1 mouse cellular context compared by ENCODE assay signal in genomic region chr19:29251191-29251957, GRCm38 (mm10).
A peak's percentile ranks its signal among the peaks of the same experiment; 100 is the strongest.
TF ChIP-seq lines count a peak whose summit lies in the region.

Jak2 (plus strand) TSS chr19:29251828.

TF ChIP-seq in CH12.LX, 34 proteins besides CTCF, POLR2A, EP300 and RAD21 (continued from another document):
- TF ChIP-seq NELFE (IDR thresholded peaks at IDR 0.05; ENCODE audit: low read depth, low read length) (0 out of 2 replicates have a peak, but pooled peaks have one; percentile 28), HCFC1 (IDR thresholded peaks at IDR 0.05; ENCODE audit: low read depth, low read length) (no peak; the same call in 1 of the 2 replicates), NRF1 (IDR thresholded peaks at IDR 0.05; ENCODE audit: low read depth, low read length) (peak; percentile 86), MAX (IDR thresholded peaks at IDR 0.05; ENCODE audit: low read length) (no peak; the same call in 1 of the 2 replicates), TCF12 (IDR thresholded peaks at IDR 0.05; ENCODE audit: low read depth, low read length) (peak; percentile 8; the same call in 1 of the 2 replicates), RCOR1 (conservative IDR thresholded peaks at IDR 0.05; ENCODE audit: low read depth, low read length) (no peak), ZMIZ1 (IDR thresholded peaks at IDR 0.05; ENCODE audit: low read depth, low read length) (peak; percentile 59; the same call in 1 of the 2 replicates), ELF1 (IDR thresholded peaks at IDR 0.05; ENCODE audit: low read depth, low read length) (peak; percentile 54), UBTF (IDR thresholded peaks at IDR 0.05; ENCODE audit: low read depth, low read length) (peak; percentile 92), SIN3A (IDR thresholded peaks at IDR 0.05; ENCODE audit: low read length) (no peak; the same call in 1 of the 2 replicates), E2F4 (IDR thresholded peaks at IDR 0.05; ENCODE audit: insufficient replicate concordance, low read depth, low read length) (no peak), KAT2A (IDR thresholded peaks at IDR 0.05; ENCODE audit: insufficient replicate concordance, low read length) (no peak), CHD1 (IDR thresholded peaks at IDR 0.05; ENCODE audit: low read depth, low read length) (no peak), JUND (conservative IDR thresholded peaks at IDR 0.05; ENCODE audit: low read depth, low read length) (no peak), BHLHE40 (IDR thresholded peaks at IDR 0.05; ENCODE audit: low read depth, low read length) (peak; percentile 60)
